Mouse (Mus musculus): Measurements from ENCODE around the gene Gm45140. TPM values are rescaled to one million over a fixed set of nuclear protein-coding genes. Genes with fewer than 3 reads are reported as not detected.

Gm45140 gene
- polyA plus RNA-seq, 1 experiment from 2014 or later, result 5.4 TPM

GRCm38 (mm10) chr6:87809144-87809543 is 26.5 kb downstream of the Gm45140 start:
- whole genome bisulfite sequencing, result 90% methylated on average over 2 of the region's 2 CpGs
- H3K4me3 ChIP-seq (ENCODE audit: low read length), result no peak overlapping the region
- no peak overlapping the region for H3K9ac ChIP-seq (ENCODE audit: low read depth, low read length)
- peaks cover 17% of the 10 kb centered on the region for H3K4me1 ChIP-seq (ENCODE audit: control insufficient read depth, insufficient read depth, low read length)
- no peaks in the 10 kb centered on the region for H3K9me3 ChIP-seq (ENCODE audit: control insufficient read depth, low read length)
- H3K27me3 ChIP-seq (ENCODE audit: control insufficient read depth, insufficient read depth, low read length), result no peaks in the 10 kb centered on the region
- H3K27ac ChIP-seq (ENCODE audit: low read depth, low read length), result no peak overlapping the region
- H3K4me2 ChIP-seq (replicated peaks; ENCODE audit: low read depth, low read length), result no peak overlapping the region
- no peak for ATAC-seq (ENCODE audit: low FRiP score, low TSS enrichment)
- no peaks in the 10 kb centered on the region for H3K36me3 ChIP-seq (ENCODE audit: control insufficient read depth, insufficient read depth, low read length)

DNA sequence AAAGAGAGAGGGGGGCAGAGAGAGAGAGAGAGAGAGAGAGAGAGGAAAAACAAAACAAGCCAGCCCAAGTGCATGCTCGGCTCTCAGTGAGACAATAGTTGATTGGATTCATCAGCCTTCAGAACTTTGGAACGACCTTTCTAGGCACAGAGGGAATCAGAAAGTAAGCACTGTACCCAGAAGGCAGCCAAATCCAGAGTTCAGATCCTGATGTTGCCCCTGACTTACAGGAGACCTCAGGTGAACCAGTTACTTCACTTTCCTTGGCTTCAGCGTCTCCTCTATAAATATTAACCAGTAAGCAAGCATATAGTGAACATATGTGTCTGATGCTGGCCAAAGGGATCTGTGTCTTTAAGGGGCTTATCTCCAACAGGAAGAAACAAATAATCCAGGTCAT is 27.1 kb downstream of the Gm45140 start:
- Histone ChIP-seq H3K27ac (ENCODE audit: low read depth, low read length) (no peak overlapping the region), H3K36me3 (ENCODE audit: control insufficient read depth, insufficient read depth, low read length) (no peaks in the 10 kb centered on the region), H3K4me1 (ENCODE audit: control insufficient read depth, insufficient read depth, low read length) (peaks cover 17% of the 10 kb centered on the region), H3K27me3 (ENCODE audit: control insufficient read depth, insufficient read depth, low read length) (no peaks in the 10 kb centered on the region), H3K4me3 (ENCODE audit: low read length) (no peak overlapping the region), H3K9me3 (ENCODE audit: control insufficient read depth, low read length) (no peaks in the 10 kb centered on the region), H3K9ac (ENCODE audit: low read depth, low read length) (no peak overlapping the region), H3K4me2 (replicated peaks; ENCODE audit: low read depth, low read length) (no peak overlapping the region)
- WGBS, result 76% methylated on average over 3 of the region's 3 CpGs
- ATAC-seq (ENCODE audit: low FRiP score, low TSS enrichment), result no peak

DNA sequence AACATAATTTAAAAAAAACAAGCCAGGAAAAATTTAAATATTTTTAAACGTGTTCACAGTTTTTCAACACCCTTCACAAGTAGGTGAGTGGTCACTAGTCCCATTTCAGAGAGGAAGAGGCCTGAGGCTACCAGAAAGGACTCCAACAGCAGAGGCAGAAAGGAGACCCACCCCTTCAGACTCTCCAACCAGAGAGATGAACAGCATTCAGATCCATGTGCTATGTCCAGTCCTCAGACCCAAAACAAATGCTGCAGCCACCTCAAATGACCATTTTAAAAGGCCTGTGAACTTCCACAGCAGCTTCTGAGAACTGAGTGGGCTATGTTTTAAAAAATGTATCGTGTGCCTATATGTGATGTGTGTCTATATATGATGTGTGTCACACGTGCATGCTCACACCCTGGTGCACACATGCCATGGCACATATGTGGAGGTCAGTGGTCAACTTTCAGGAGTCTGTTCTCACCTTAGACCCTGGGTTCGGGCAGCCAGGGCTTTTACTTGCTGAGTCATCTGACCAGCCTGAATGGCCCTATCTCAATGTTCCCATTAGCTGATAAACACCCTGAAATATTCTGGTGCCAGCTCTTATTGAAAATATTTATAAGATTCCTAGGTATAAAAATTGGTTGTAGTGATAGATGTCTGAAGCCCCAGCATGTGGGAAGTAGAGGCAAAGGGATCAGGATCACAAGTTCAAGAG is 27.7 kb downstream of the Gm45140 start:
- Histone ChIP-seq H3K4me3 (ENCODE audit: low read length) (no peak overlapping the region), H3K9ac (ENCODE audit: low read depth, low read length) (no peak overlapping the region), H3K27ac (ENCODE audit: low read depth, low read length) (no peak overlapping the region), H3K9me3 (ENCODE audit: control insufficient read depth, low read length) (no peaks in the 10 kb centered on the region), H3K27me3 (ENCODE audit: control insufficient read depth, insufficient read depth, low read length) (no peaks in the 10 kb centered on the region), H3K4me2 (replicated peaks; ENCODE audit: low read depth, low read length) (no peak overlapping the region), H3K4me1 (ENCODE audit: control insufficient read depth, insufficient read depth, low read length) (peaks cover 15% of the 10 kb centered on the region), H3K36me3 (ENCODE audit: control insufficient read depth, insufficient read depth, low read length) (no peaks in the 10 kb centered on the region)
- no peak for ATAC-seq (ENCODE audit: low FRiP score, low TSS enrichment)
- WGBS, result 87% methylated on average over 4 of the region's 4 CpGs

GRCm38 (mm10) chr6:87806857-87807256 is 28.7 kb downstream of the Gm45140 start:
- Histone ChIP-seq H3K9me3 (ENCODE audit: control insufficient read depth, low read length) (no peaks in the 10 kb centered on the region), H3K36me3 (ENCODE audit: control insufficient read depth, insufficient read depth, low read length) (no peaks in the 10 kb centered on the region), H3K4me3 (ENCODE audit: low read length) (no peak overlapping the region), H3K4me1 (ENCODE audit: control insufficient read depth, insufficient read depth, low read length) (peaks cover 9% of the 10 kb centered on the region; the same call in 1 of the 2 replicates), H3K27me3 (ENCODE audit: control insufficient read depth, insufficient read depth, low read length) (no peaks in the 10 kb centered on the region), H3K9ac (ENCODE audit: low read depth, low read length) (no peak overlapping the region), H3K4me2 (replicated peaks; ENCODE audit: low read depth, low read length) (no peak overlapping the region), H3K27ac (ENCODE audit: low read depth, low read length) (no peak overlapping the region)
- 52% methylated on average over 2 of the region's 2 CpGs for WGBS
- no peak for ATAC-seq (ENCODE audit: low FRiP score, low TSS enrichment)

- no peaks in the 10 kb centered on the region for H3K36me3 ChIP-seq (ENCODE audit: control insufficient read depth, insufficient read depth, low read length)
- no peak overlapping the region for H3K4me2 ChIP-seq (replicated peaks; ENCODE audit: low read depth, low read length)
- H3K4me1 ChIP-seq (ENCODE audit: control insufficient read depth, insufficient read depth, low read length), result peaks cover 9% of the 10 kb centered on the region; the same call in 1 of the 2 replicates
- no peaks in the 10 kb centered on the region for H3K27me3 ChIP-seq (ENCODE audit: control insufficient read depth, insufficient read depth, low read length)
- no peak for ATAC-seq (ENCODE audit: low FRiP score, low TSS enrichment)
- no peak overlapping the region for H3K4me3 ChIP-seq (ENCODE audit: low read length)
- no peaks in the 10 kb centered on the region for H3K9me3 ChIP-seq (ENCODE audit: control insufficient read depth, low read length)
- no peak overlapping the region for H3K27ac ChIP-seq (ENCODE audit: low read depth, low read length)
- H3K9ac ChIP-seq (ENCODE audit: low read depth, low read length), result no peak overlapping the region
- WGBS, result 80% methylated on average over 2 of the region's 2 CpGs
These were observed 29.6 kb downstream of the Gm45140 start for GRCm38 (mm10) chr6:87806028-87806427.

GRCm38 (mm10) chr6:87805448-87805847 is 30.1 kb downstream of the Gm45140 start:
- Histone ChIP-seq H3K4me2 (replicated peaks; ENCODE audit: low read depth, low read length) (no peak overlapping the region), H3K4me3 (ENCODE audit: low read length) (no peak overlapping the region), H3K9me3 (ENCODE audit: control insufficient read depth, low read length) (no peaks in the 10 kb centered on the region), H3K9ac (ENCODE audit: low read depth, low read length) (no peak overlapping the region), H3K4me1 (ENCODE audit: control insufficient read depth, insufficient read depth, low read length) (peaks cover 9% of the 10 kb centered on the region; the same call in 1 of the 2 replicates), H3K27ac (ENCODE audit: low read depth, low read length) (no peak overlapping the region), H3K36me3 (ENCODE audit: control insufficient read depth, insufficient read depth, low read length) (no peaks in the 10 kb centered on the region), H3K27me3 (ENCODE audit: control insufficient read depth, insufficient read depth, low read length) (no peaks in the 10 kb centered on the region)
- ATAC-seq (ENCODE audit: low FRiP score, low TSS enrichment), result no peak
- 84% methylated on average over 7 of the region's 7 CpGs for WGBS

DNA sequence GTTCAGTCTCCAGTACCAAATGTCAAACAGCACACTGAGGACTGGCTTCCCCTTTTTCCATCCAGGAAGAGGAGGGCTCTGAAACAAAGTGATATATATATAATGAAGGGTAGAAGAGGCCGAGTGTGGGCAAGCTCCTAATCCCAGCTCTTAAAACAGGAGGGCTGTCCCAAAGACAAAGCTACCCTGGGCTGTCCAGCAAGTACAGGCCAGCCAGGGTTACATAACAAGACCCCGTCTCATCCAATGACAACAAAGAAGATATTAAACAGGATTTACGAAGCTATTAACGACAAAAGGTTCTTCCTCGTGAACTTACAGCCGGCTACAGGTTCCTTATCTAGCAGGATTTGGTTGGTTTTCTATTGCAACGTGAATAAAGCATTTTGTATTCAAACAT is 30.7 kb downstream of the Gm45140 start:
- Histone ChIP-seq H3K9ac (ENCODE audit: low read depth, low read length) (no peak overlapping the region), H3K9me3 (ENCODE audit: control insufficient read depth, low read length) (no peaks in the 10 kb centered on the region), H3K27me3 (ENCODE audit: control insufficient read depth, insufficient read depth, low read length) (no peaks in the 10 kb centered on the region), H3K4me3 (ENCODE audit: low read length) (no peak overlapping the region), H3K4me2 (replicated peaks; ENCODE audit: low read depth, low read length) (no peak overlapping the region), H3K27ac (ENCODE audit: low read depth, low read length) (no peak overlapping the region), H3K4me1 (ENCODE audit: control insufficient read depth, insufficient read depth, low read length) (peaks cover 7% of the 10 kb centered on the region; the same call in 1 of the 2 replicates), H3K36me3 (ENCODE audit: control insufficient read depth, insufficient read depth, low read length) (no peaks in the 10 kb centered on the region)
- WGBS, result 55% methylated on average over 7 of the region's 7 CpGs
- no peak for ATAC-seq (ENCODE audit: low FRiP score, low TSS enrichment)

GRCm38 (mm10) chr6:87804036-87804435 is 31.6 kb downstream of the Gm45140 start:
- Histone ChIP-seq H3K27ac (ENCODE audit: low read depth, low read length) (no peak overlapping the region), H3K4me2 (replicated peaks; ENCODE audit: low read depth, low read length) (no peak overlapping the region), H3K36me3 (ENCODE audit: control insufficient read depth, insufficient read depth, low read length) (no peaks in the 10 kb centered on the region), H3K9ac (ENCODE audit: low read depth, low read length) (no peak overlapping the region), H3K9me3 (ENCODE audit: control insufficient read depth, low read length) (no peaks in the 10 kb centered on the region), H3K27me3 (ENCODE audit: control insufficient read depth, insufficient read depth, low read length) (no peaks in the 10 kb centered on the region), H3K4me1 (ENCODE audit: control insufficient read depth, insufficient read depth, low read length) (no peaks in the 10 kb centered on the region), H3K4me3 (ENCODE audit: low read length) (no peak overlapping the region)
- ATAC-seq (ENCODE audit: low FRiP score, low TSS enrichment), result no peak
- WGBS, result 85% methylated on average over 1 of the region's 1 CpGs

DNA sequence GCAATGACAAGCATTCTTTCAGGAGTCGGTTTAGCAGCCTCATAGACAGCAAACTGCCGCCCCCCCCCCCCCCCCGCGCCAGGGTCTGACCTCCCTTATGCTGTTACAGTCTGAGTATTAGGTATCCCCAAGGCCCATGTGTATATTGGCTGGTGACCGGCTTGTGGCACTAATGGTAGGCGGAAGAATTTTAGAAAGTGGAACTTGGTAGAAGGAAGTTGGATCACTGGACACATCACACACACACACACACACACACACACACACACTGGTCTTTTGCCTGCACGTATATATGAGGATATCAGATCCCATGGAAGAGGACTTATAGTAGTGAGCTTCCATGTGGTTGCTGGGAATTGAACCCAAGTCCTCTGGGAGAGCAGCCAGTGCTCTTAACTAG is 33.1 kb downstream of the Gm45140 start:
- Histone ChIP-seq H3K27me3 (ENCODE audit: control insufficient read depth, insufficient read depth, low read length) (no peaks in the 10 kb centered on the region), H3K27ac (ENCODE audit: low read depth, low read length) (no peak overlapping the region), H3K4me1 (ENCODE audit: control insufficient read depth, insufficient read depth, low read length) (peaks cover 4% of the 10 kb centered on the region; the same call in 1 of the 2 replicates), H3K36me3 (ENCODE audit: control insufficient read depth, insufficient read depth, low read length) (no peaks in the 10 kb centered on the region), H3K9ac (ENCODE audit: low read depth, low read length) (no peak overlapping the region), H3K9me3 (ENCODE audit: control insufficient read depth, low read length) (no peaks in the 10 kb centered on the region), H3K4me2 (replicated peaks; ENCODE audit: low read depth, low read length) (no peak overlapping the region), H3K4me3 (ENCODE audit: low read length) (no peak overlapping the region)
- ATAC-seq (ENCODE audit: low FRiP score, low TSS enrichment), result no peak
- 85% methylated on average over 7 of the region's 7 CpGs for WGBS
